Mouse (Mus musculus) small intestine, adult 2 months (tissue): Measurements from ENCODE around the gene Hbb-bs.

Experiments
- CTCF ChIP-seq: fragments of 200-500 bp; IDR thresholded peaks from 2 replicates; pipeline ENCODE4 v1.5.1; 2012; ENCODE audit warnings: low read depth, mild to moderate bottlenecking, control low read depth, inconsistent platforms, low read length, moderate library complexity, mixed read lengths; ENCODE audit not compliant: insufficient replicate concordance, insufficient read length; ENCODE audit errors: extremely low read depth
- POLR2A ChIP-seq: fragments of 200-500 bp; IDR thresholded peaks from 2 replicates; pipeline ENCODE4 v1.6.1; 2012; ENCODE audit warnings: low read depth, mild to moderate bottlenecking, control low read depth, inconsistent platforms, low read length, moderate library complexity

GRCm38 (mm10) chr7:103812174-103812573 is 15.7 kb downstream of the Hbb-bs start:
- no peak for TF ChIP-seq CTCF
- TF ChIP-seq POLR2A: no peak
